Comparison of ENCODE assay signal across 26 mouse cellular contexts in genomic region chr17:86201981-86202380, GRCm38 (mm10). TPM values are rescaled to one million over a fixed set of nuclear protein-coding genes. Genes with fewer than 3 reads are reported as not detected.
DNase-seq lines count a peak whose midpoint lies in the region; ATAC-seq lines count a peak whose summit lies in the region.
"Had no signal": no experiment of that assay in that cellular context is flagged by ENCODE, and none has a peak within 500 bp of the region (broad histone marks: within the 10 kb centered on the region; RNA-seq: fewer than 3 reads in every experiment).

No protein-coding gene starts in this region.

- DNase-seq in heart, adult 11 months = peak; percentile 92
- DNase-seq in MN1 (ENCODE audit: low spot score) = peak; percentile 51
- DNase-seq in adrenal gland, adult 8-10 months = peak; percentile 46
- peak; percentile 57 for DNase-seq in fat pad, adult 2 months (ENCODE audit: extremely low read depth, low read depth, low spot score)
- no peak for DNase-seq in kidney, postnatal 4 days
- no peak for DNase-seq in spleen, postnatal 36 days (ENCODE audit: low spot score in 2 of 2)
- DNase-seq: cerebellum, adult 18-20 months; cerebellum, postnatal 25 days; kidney, postnatal 36 days; liver, embryonic 13.5 days; lung, adult 2 months; lung, postnatal 14 days; retina, postnatal 1 day; right cerebral cortex, postnatal 4 days; thymus, postnatal 36 days had no signal

- no peak overlapping the region for H3K9ac ChIP-seq in heart, embryonic 12.5 days
- H3K9ac ChIP-seq: embryonic facial prominence, embryonic 12.5 days; forebrain, embryonic 12.5 days; kidney, embryonic 15.5 days; limb, embryonic 12.5 days; liver, embryonic 13.5 days; midbrain, embryonic 13.5 days; neural tube, embryonic 12.5 days; stomach, embryonic 15.5 days had no signal

- no peak overlapping the region for H3K27ac ChIP-seq in heart, embryonic 12.5 days (ENCODE audit: poor library complexity, severe bottlenecking)
- H3K27ac ChIP-seq: embryonic facial prominence, embryonic 12.5 days; forebrain, embryonic 12.5 days; heart, adult 2 months; hindbrain, postnatal 0 days; kidney, embryonic 15.5 days; limb, embryonic 12.5 days; liver, embryonic 13.5 days; midbrain, embryonic 13.5 days; neural tube, embryonic 12.5 days; stomach, embryonic 15.5 days had no signal

- peaks cover 73% of the 10 kb centered on the region for H3K4me1 ChIP-seq in heart, embryonic 12.5 days (replicated peaks)
- H3K4me1 ChIP-seq: midbrain, embryonic 13.5 days had no signal

- ATAC-seq in heart, embryonic 12.5 days (ENCODE audit: insufficient number of reproducible peaks, low FRiP score) = no peak
- ATAC-seq: hindbrain, postnatal 0 days; intestine, embryonic 16.5 days; midbrain, embryonic 13.5 days had no signal

- whole genome bisulfite sequencing in heart, embryonic 12.5 days = 89% methylated on average over 7 of the region's 7 CpGs

- no peak overlapping the region for H3K4me3 ChIP-seq in heart, embryonic 12.5 days
- H3K4me3 ChIP-seq: embryonic facial prominence, embryonic 12.5 days; forebrain, embryonic 12.5 days; heart, adult 2 months; kidney, embryonic 15.5 days; limb, embryonic 12.5 days; liver, embryonic 13.5 days; midbrain, embryonic 13.5 days; neural tube, embryonic 12.5 days; stomach, embryonic 15.5 days had no signal

- no peak overlapping the region for H3K4me2 ChIP-seq in heart, embryonic 12.5 days
- H3K4me2 ChIP-seq: embryonic facial prominence, embryonic 12.5 days; forebrain, embryonic 12.5 days; kidney, embryonic 15.5 days; limb, embryonic 12.5 days; liver, embryonic 13.5 days; midbrain, embryonic 13.5 days; neural tube, embryonic 12.5 days; stomach, embryonic 15.5 days had no signal

- no peaks in the 10 kb centered on the region for H3K9me3 ChIP-seq in heart, embryonic 12.5 days (replicated peaks)
- H3K9me3 ChIP-seq: embryonic facial prominence, embryonic 12.5 days; forebrain, embryonic 12.5 days; kidney, embryonic 15.5 days; limb, embryonic 12.5 days; liver, embryonic 13.5 days; midbrain, embryonic 13.5 days; neural tube, embryonic 12.5 days; stomach, embryonic 15.5 days had no signal

- no peaks in the 10 kb centered on the region for H3K36me3 ChIP-seq in heart, embryonic 12.5 days
- H3K36me3 ChIP-seq: embryonic facial prominence, embryonic 12.5 days; forebrain, embryonic 12.5 days; kidney, embryonic 15.5 days; limb, embryonic 12.5 days; liver, embryonic 13.5 days; midbrain, embryonic 13.5 days; neural tube, embryonic 12.5 days; stomach, embryonic 15.5 days had no signal

- no peaks in the 10 kb centered on the region for H3K27me3 ChIP-seq in heart, embryonic 12.5 days (replicated peaks)
- H3K27me3 ChIP-seq: embryonic facial prominence, embryonic 12.5 days; forebrain, embryonic 12.5 days; kidney, embryonic 15.5 days; limb, embryonic 12.5 days; liver, embryonic 13.5 days; midbrain, embryonic 13.5 days; neural tube, embryonic 12.5 days; stomach, embryonic 15.5 days had no signal

RNA-seq across cellular contexts. Expression of gene Prkce, which starts 34.4 kb away (rescaled TPM):
- 12.0 and 14.6 TPM in 2 replicates for polyA plus RNA-seq in heart, embryonic 12.5 days (2016; fragmentation: Nextera tagmentation; extraction: Ambion mirVana)
- total RNA-seq in adrenal gland, adult 8-10 months (2022) = 10 to 100 TPM; 17.6 to 26.9 (median 22.3) TPM

RNA-seq across cellular contexts. Expression of gene Srbd1, which starts 57.0 kb away (rescaled TPM):
- polyA plus RNA-seq in heart, embryonic 12.5 days (2016; fragmentation: Nextera tagmentation; extraction: Ambion mirVana) = 13.1 and 14.0 TPM in 2 replicates
- total RNA-seq in adrenal gland, adult 8-10 months (2022) = 10 to 100 TPM; 21.8 to 28.0 (median 25.7) TPM

Comparison
In these comparisons a context has a peak if more than half of its experiments do, and no peak if none do; other contexts are left out.
1. DNase-seq: peak in heart, adult 11 months (single experiment), MN1 (single experiment), adrenal gland, adult 8-10 months (single experiment) and fat pad, adult 2 months (single experiment); none in kidney, postnatal 4 days (0 of 2) and spleen, postnatal 36 days (0 of 2).